Mouse (Mus musculus): ENCODE data around the gene Stpg4.

Stpg4 gene

GRCm38 (mm10) chr17:87349069-87349468 is 78.5 kb downstream of the Stpg4 start:
- no peak for DNase-seq

GRCm38 (mm10) chr17:87348353-87348752 is 79.2 kb downstream of the Stpg4 start:
- no peak for DNase-seq

DNA sequence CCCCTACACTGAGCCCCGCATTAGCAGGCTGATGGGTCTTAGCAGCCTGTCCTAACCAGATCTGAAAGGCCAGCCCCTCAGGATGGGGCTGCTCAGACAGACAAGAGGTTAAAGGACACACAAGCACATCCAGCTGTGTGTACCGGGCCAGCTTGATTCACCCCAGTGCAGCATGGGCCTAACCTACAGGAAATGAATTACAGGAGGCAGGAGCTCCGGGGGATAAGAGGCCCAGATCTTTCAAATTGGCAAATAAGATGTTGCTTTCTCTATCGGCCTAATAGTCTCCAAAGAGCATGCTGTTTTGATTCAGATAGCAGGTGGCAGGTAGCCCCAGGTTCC is 82.3 kb downstream of the Stpg4 start:
- peak; percentile 34 for DNase-seq

GRCm38 (mm10) chr17:87344441-87345251 is 82.9 kb downstream of the Stpg4 start:
- DNase-seq = peak; percentile 75

- DNase-seq = no peak
These were observed 84.4 kb downstream of the Stpg4 start for GRCm38 (mm10) chr17:87343060-87343703.
